ENCODE assay signal across 10 mouse cellular contexts in genomic region chr13:60707541-60708468, GRCm38 (mm10).
A peak's percentile ranks its signal among the peaks of the same experiment; 100 is the strongest.
DNase-seq lines count a peak whose midpoint lies in the region; ATAC-seq and TF ChIP-seq lines count a peak whose summit lies in the region.
"Had no signal": no experiment of that assay in that cellular context is flagged by ENCODE, and none has a peak within 500 bp of the region (broad histone marks: within the 10 kb centered on the region; RNA-seq: fewer than 3 reads in every experiment).

No protein-coding gene starts in this region.

- no peak overlapping the region for H3K4me2 ChIP-seq in kidney, postnatal 0 days (ENCODE audit: low read length)
- no peak overlapping the region for H3K4me2 ChIP-seq in forebrain, embryonic 12.5 days
- H3K4me2 ChIP-seq in liver, postnatal 0 days (ENCODE audit: low read depth, low read length): no peak overlapping the region
- H3K4me2 ChIP-seq: heart, embryonic 15.5 days; lung, embryonic 14.5 days had no signal

- ATAC-seq in kidney, postnatal 0 days (replicated peaks; ENCODE audit: low FRiP score, low read depth): peak; percentile 43
- no peak for ATAC-seq in forebrain, embryonic 12.5 days (ENCODE audit: low FRiP score)
- peak; percentile 80 for ATAC-seq in liver, postnatal 0 days
- no peak for ATAC-seq in activated CD4-positive, CD25-positive, alpha-beta regulatory T cell, adult 4 months

- H3K9me3 ChIP-seq in kidney, postnatal 0 days (replicated peaks; ENCODE audit: low read length): no peaks in the 10 kb centered on the region
- H3K9me3 ChIP-seq in forebrain, embryonic 12.5 days: no peaks in the 10 kb centered on the region
- no peaks in the 10 kb centered on the region for H3K9me3 ChIP-seq in liver, postnatal 0 days (ENCODE audit: low read length)
- H3K9me3 ChIP-seq: heart, embryonic 15.5 days had no signal

- H3K27me3 ChIP-seq in kidney, postnatal 0 days (ENCODE audit: insufficient read depth, low read length): no peaks in the 10 kb centered on the region
- H3K27me3 ChIP-seq in forebrain, embryonic 12.5 days: 0 out of 2 replicates have a peak, but pooled peaks cover 5% of the 10 kb centered on the region
- no peaks in the 10 kb centered on the region for H3K27me3 ChIP-seq in liver, postnatal 0 days (ENCODE audit: insufficient read depth, low read length)
- H3K27me3 ChIP-seq: heart, embryonic 15.5 days had no signal

- no peaks in the 10 kb centered on the region for H3K4me1 ChIP-seq in kidney, postnatal 0 days (replicated peaks; ENCODE audit: insufficient read depth, low read length)
- peaks cover 17% of the 10 kb centered on the region for H3K4me1 ChIP-seq in forebrain, embryonic 12.5 days
- H3K4me1 ChIP-seq in liver, postnatal 0 days (ENCODE audit: insufficient read depth): peaks cover 20% of the 10 kb centered on the region

- no peaks in the 10 kb centered on the region for H3K36me3 ChIP-seq in kidney, postnatal 0 days (ENCODE audit: insufficient read depth, low read length)
- peaks cover 5% of the 10 kb centered on the region; the same call in 1 of the 2 replicates for H3K36me3 ChIP-seq in forebrain, embryonic 12.5 days (replicated peaks)
- 0 out of 2 replicates have a peak, but pooled peaks cover 3% of the 10 kb centered on the region for H3K36me3 ChIP-seq in liver, postnatal 0 days (replicated peaks; ENCODE audit: insufficient read depth, low read length)
- H3K36me3 ChIP-seq: heart, embryonic 15.5 days had no signal

- DNase-seq in kidney, postnatal 0 days (ENCODE audit: low spot score): no peak
- no peak for DNase-seq in kidney, adult 18-20 months
- DNase-seq in cerebellum, adult 11 months: peak; percentile 19
- DNase-seq in liver, postnatal 0 days: no peak
- DNase-seq in urinary bladder, adult 2 months (ENCODE audit: low spot score): no peak
- DNase-seq in kidney, adult 11 months: no peak
- DNase-seq: lung, embryonic 14.5 days had no signal

- no peak for TF ChIP-seq CTCF in kidney, postnatal 0 days (IDR thresholded peaks at IDR 0.05; ENCODE audit: low read depth)
- TF ChIP-seq CTCF in liver, postnatal 0 days (IDR thresholded peaks at IDR 0.05; ENCODE audit: low read depth): no peak

- no peak for TF ChIP-seq EP300 in liver, postnatal 0 days (IDR thresholded peaks at IDR 0.05; ENCODE audit: low read depth)

- no peak overlapping the region for H3K27ac ChIP-seq in kidney, postnatal 0 days
- H3K27ac ChIP-seq in forebrain, embryonic 12.5 days: 0 out of 2 replicates have a peak overlapping the region, but pooled peaks have one; percentile 14
- H3K27ac ChIP-seq in liver, postnatal 0 days (ENCODE audit: low read depth): peak overlapping the region; percentile 60
- H3K27ac ChIP-seq: heart, embryonic 15.5 days had no signal

- 72% methylated on average over 16 of the region's 16 CpGs for WGBS in kidney, postnatal 0 days
- 52% methylated on average over 16 of the region's 16 CpGs for WGBS in forebrain, embryonic 12.5 days
- WGBS in liver, postnatal 0 days (ENCODE audit: insufficient replicate concordance): 70% methylated on average over 16 of the region's 16 CpGs

- no peak overlapping the region for H3K4me3 ChIP-seq in kidney, postnatal 0 days (replicated peaks; ENCODE audit: low read depth, low read length)
- no peak overlapping the region for H3K4me3 ChIP-seq in forebrain, embryonic 12.5 days (replicated peaks)
- H3K4me3 ChIP-seq in liver, postnatal 0 days (ENCODE audit: low read depth, low read length): no peak overlapping the region
- H3K4me3 ChIP-seq: heart, embryonic 15.5 days had no signal

- no peak overlapping the region for H3K9ac ChIP-seq in kidney, postnatal 0 days (ENCODE audit: low read depth, low read length)
- H3K9ac ChIP-seq in forebrain, embryonic 12.5 days: no peak overlapping the region
- H3K9ac ChIP-seq in liver, postnatal 0 days (replicated peaks): no peak overlapping the region
- H3K9ac ChIP-seq: heart, embryonic 15.5 days; lung, embryonic 14.5 days had no signal

Comparison
In these comparisons a context has a peak if more than half of its experiments do, and no peak if none do; other contexts are left out.
1. ATAC-seq: peak in kidney, postnatal 0 days (single experiment) and liver, postnatal 0 days (single experiment); none in forebrain, embryonic 12.5 days (single experiment) and activated CD4-positive, CD25-positive, alpha-beta regulatory T cell, adult 4 months (single experiment).